Mouse (Mus musculus) embryonic facial prominence, embryonic 15.5 days (tissue): ENCODE measurements around the gene Ifit1bl2. TPM values are rescaled to one million over a fixed set of nuclear protein-coding genes. Genes with fewer than 3 reads are reported as not detected.
"Not testable (repeated sequence)": the region's sequence is repeated elsewhere in the genome, so short reads cannot be mapped to it uniquely, and the experiment has no call there.

ENCODE experiments used
- ATAC-seq: fragments of 200-750 bp; cut with Nextera tagmentation; 2 replicates; pipeline ENCODE4 v1.8.0; 2017; ENCODE audit warnings: low read depth, moderate TSS enrichment; ENCODE audit not compliant: insufficient number of reproducible peaks, low FRiP score, low TSS enrichment
- H3K27ac ChIP-seq: fragments of 300-500 bp; sonication (generic); replicated peaks from 2 replicates; pipeline ENCODE4 v1.5.1; 2015; ENCODE audit warnings: mild to moderate bottlenecking, inconsistent platforms
- H3K27me3 ChIP-seq: fragments of 300-500 bp; sonication (generic); 2 replicates; pipeline ENCODE4 v1.6.1; 2015; ENCODE audit warnings: inconsistent platforms
- H3K36me3 ChIP-seq: fragments of 300-500 bp; sonication (generic); 2 replicates; pipeline ENCODE4 v1.6.1; 2015; ENCODE audit warnings: mild to moderate bottlenecking, inconsistent platforms
- H3K4me1 ChIP-seq: fragments of 300-500 bp; sonication (generic); 2 replicates; pipeline ENCODE4 v1.6.1; 2015; ENCODE audit warnings: inconsistent platforms
- H3K4me2 ChIP-seq: fragments of 300-500 bp; sonication (generic); replicated peaks from 2 replicates; pipeline ENCODE4 v1.6.1; 2015; ENCODE audit warnings: mild to moderate bottlenecking, inconsistent platforms
- H3K4me3 ChIP-seq: fragments of 300-500 bp; sonication (generic); replicated peaks from 2 replicates; pipeline ENCODE4 v1.5.1; 2015; ENCODE audit warnings: mild to moderate bottlenecking, inconsistent platforms
- H3K9ac ChIP-seq: fragments of 300-500 bp; sonication (generic); 2 replicates; pipeline ENCODE4 v1.6.1; 2015; ENCODE audit warnings: inconsistent platforms
- H3K9me3 ChIP-seq: fragments of 300-500 bp; sonication (generic); replicated peaks from 2 replicates; pipeline ENCODE4 v1.6.1; 2016; ENCODE audit warnings: inconsistent platforms
- WGBS: fragments of 180-500 bp; shearing (Covaris S2); methylation state at CpG from one replicate; pipeline ENCODE4 v1.1.7; 2015; 5-methylcytosine and 5-hydroxymethylcytosine counted together
- polyA plus RNA-seq: library from polyadenylated mRNA; unstranded; fragments of >200 nt; fragmentation: Nextera tagmentation; extraction: Ambion mirVana; gene quantifications from 2 replicates; pipeline ENCODE4 v1.2.1, GENCODE M21; 2015

Gene Ifit1bl2
- polyA plus RNA-seq, 1 experiment from 2014 or later: 0.13 TPM

DNA sequence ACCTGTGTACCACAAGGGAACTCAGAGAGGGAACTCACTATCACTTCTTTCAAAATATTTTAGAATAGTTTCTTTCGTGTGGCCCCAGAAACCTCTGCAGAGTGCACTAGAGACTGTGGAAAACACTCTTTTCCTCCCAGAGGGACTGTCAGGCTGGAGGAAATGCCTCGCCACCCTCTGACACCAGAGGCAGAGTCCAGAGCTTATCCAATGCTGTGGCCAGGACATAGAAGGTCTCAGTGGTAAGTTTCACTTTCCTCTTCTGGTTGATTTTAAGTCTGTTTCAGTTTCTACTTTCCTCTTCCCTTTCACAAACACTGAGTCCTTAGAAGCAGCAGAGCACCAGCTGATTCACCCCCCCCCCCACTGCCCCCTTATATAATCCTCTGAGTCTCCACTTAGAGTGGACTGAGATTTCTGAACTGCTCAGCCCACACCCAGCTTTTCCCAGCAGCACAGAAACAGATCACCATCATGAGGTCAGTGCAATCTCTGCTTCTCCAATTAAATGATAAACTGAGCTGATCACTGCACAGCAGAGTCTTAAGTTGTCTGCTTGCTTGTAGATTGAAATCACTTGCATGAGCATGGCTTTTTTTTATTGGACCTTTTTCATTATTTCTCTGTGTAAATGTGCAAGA, 57.3 kb downstream of the Ifit1bl2 start, which contains the start of gene Ifit3:
TSS of gene Ifit3 (plus strand) at position 406 of the 641 bp plus-strand sequence.
- H3K27me3 ChIP-seq, H3K27ac ChIP-seq: not testable (repeated sequence)
- 29% methylated on average over 2 of the region's 2 CpGs for WGBS

DNA sequence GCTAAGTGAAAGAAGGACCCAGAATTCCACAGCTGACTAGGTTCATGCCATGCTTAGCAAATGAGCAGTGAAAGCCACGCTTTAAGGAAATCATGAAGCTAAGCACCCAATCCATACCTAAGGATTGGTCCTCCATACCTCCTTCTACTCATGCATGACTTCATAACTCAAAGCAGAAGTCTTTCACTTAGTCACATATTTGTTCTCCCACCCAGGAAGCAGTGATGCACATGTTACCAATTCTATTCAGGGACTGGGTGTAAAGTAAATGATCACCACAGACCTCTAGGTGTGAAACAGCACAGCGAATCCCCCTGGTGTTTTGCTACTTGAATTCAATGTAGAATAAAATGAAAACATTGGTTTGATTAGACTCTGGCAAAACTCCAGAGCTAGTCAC, 57.8 kb downstream of the Ifit1bl2 start:
- not testable (repeated sequence) for H3K4me1 ChIP-seq, ATAC-seq
- WGBS: 72% methylated on average over 2 of the region's 2 CpGs

More for the DNA sequence above, 57.3 kb downstream of the Ifit1bl2 start, which contains the start of gene Ifit3:
- H3K4me2 ChIP-seq, H3K36me3 ChIP-seq, H3K9me3 ChIP-seq, ATAC-seq, H3K9ac ChIP-seq, H3K4me3 ChIP-seq, H3K4me1 ChIP-seq: not testable (repeated sequence)

DNA sequence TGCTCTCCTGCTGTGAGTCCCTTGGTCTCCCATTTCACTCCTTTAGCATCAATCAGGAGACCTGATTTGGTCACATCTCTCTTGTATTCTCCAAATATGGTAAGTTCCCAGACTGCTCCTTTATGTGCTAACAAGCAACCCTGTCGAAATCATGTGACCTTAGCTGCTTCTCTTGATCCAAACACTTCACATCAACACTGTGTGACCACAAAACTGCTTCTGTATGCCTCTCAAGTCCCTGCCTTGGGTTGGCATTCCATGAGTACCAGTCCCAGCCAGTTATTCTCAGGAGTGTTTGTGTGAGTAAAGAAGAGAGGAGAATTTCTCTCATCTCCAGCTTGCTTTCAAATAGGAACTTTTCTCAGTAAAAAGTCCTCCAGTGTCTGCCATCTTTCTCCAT, 63.4 kb downstream of the Ifit1bl2 start:
- no peak overlapping the region for H3K4me3 ChIP-seq
- H3K36me3 ChIP-seq: 0 out of 2 replicates have a peak, but pooled peaks cover 6% of the 10 kb centered on the region
- H3K4me1 ChIP-seq: no peaks in the 10 kb centered on the region
- 60% methylated on average over 1 of the region's 1 CpGs for WGBS
- no peak overlapping the region for H3K4me2 ChIP-seq
- no peak for ATAC-seq
- no peaks in the 10 kb centered on the region for H3K9me3 ChIP-seq
- no peak overlapping the region for H3K27ac ChIP-seq
- no peaks in the 10 kb centered on the region for H3K27me3 ChIP-seq
- no peak overlapping the region for H3K9ac ChIP-seq

More for the DNA sequence above, 57.8 kb downstream of the Ifit1bl2 start:
- H3K4me2 ChIP-seq, H3K27ac ChIP-seq, H3K36me3 ChIP-seq, H3K27me3 ChIP-seq, H3K9me3 ChIP-seq, H3K4me3 ChIP-seq, H3K9ac ChIP-seq: not testable (repeated sequence)

DNA sequence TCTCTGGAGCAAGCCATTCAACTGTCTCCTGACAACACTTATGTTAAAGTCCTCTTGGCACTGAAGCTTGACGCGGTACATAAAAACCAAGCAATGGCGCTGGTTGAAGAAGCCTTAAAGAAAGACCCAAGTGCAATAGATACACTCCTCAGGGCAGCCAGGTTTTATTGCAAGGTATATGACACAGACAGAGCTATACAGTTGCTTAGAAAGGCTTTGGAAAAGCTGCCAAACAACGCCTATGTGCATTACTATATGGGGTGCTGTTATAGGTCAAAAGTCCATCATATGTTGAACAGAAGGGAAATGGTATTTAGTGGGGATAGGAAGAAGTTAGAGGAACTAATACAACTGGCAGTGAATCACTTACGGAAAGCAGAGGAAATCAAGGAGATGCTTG, 66.9 kb downstream of the Ifit1bl2 start:
- Histone ChIP-seq H3K4me3 (no peak overlapping the region), H3K4me1 (no peaks in the 10 kb centered on the region)

DNA sequence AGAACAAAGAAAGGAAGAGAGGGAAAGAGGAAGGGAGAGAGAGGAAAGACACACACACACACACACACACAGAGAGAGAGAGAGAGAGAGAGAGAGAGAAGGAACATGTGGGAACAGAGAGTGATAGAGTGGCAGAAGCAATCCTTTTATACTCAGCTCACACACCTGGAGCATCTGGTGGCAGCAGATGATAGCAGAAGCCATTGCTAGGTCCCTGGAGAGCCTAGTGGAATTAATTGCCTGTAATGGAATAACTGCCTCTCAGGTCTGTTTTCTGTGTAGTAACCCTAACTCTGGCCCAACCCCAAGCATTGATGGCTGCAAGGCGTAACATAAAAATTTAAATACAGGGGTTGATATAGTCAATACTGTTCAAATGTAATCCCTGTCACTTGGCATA, 69.5 kb downstream of the Ifit1bl2 start:
- Histone ChIP-seq H3K27ac (no peak overlapping the region), H3K4me2 (no peak overlapping the region), H3K9ac (no peak overlapping the region), H3K4me3 (no peak overlapping the region), H3K27me3 (no peaks in the 10 kb centered on the region), H3K9me3 (no peaks in the 10 kb centered on the region), H3K36me3 (0 out of 2 replicates have a peak, but pooled peaks cover 6% of the 10 kb centered on the region), H3K4me1 (no peaks in the 10 kb centered on the region)
- ATAC-seq: no peak; the same call in 1 of the 2 replicates
- 88% methylated on average over 1 of the region's 1 CpGs for WGBS

More for the DNA sequence above, 66.9 kb downstream of the Ifit1bl2 start:
- no peak overlapping the region for H3K27ac ChIP-seq
- H3K36me3 ChIP-seq: 0 out of 2 replicates have a peak, but pooled peaks cover 6% of the 10 kb centered on the region
- no peaks in the 10 kb centered on the region for H3K9me3 ChIP-seq
- H3K27me3 ChIP-seq: no peaks in the 10 kb centered on the region
- ATAC-seq: no peak
- H3K4me2 ChIP-seq: no peak overlapping the region
- 96% methylated on average over 5 of the region's 5 CpGs for WGBS
- H3K9ac ChIP-seq: no peak overlapping the region

DNA sequence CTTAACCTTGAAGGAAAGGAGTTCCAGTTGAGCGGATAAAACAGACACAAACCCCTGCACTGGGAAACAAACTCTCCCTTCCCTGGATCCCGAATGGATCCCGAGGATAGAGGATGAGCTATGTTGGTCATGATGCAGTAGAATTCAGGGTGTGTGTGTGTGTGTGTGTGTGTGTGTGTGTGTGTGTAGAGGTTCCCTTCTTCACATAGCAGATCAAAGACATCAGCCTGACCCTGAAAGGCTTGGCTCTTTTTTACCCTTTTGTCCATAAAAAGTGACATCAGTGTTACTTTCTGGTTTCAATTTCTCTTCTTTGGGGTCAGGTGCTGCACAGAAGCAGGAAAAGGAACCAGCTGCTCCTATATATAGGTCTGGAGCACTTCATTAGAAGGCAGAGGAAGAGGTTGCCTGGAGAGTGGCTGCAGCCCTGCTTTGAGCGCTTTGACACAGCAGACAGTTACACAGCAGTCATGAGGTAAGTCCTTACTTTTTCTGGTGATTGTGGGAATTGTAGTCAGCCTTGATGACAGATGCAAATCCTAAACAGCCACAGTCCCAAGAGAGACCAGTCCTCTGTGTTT, 70.6 kb downstream of the Ifit1bl2 start:
- 69% methylated on average over 4 of the region's 4 CpGs for WGBS

DNA sequence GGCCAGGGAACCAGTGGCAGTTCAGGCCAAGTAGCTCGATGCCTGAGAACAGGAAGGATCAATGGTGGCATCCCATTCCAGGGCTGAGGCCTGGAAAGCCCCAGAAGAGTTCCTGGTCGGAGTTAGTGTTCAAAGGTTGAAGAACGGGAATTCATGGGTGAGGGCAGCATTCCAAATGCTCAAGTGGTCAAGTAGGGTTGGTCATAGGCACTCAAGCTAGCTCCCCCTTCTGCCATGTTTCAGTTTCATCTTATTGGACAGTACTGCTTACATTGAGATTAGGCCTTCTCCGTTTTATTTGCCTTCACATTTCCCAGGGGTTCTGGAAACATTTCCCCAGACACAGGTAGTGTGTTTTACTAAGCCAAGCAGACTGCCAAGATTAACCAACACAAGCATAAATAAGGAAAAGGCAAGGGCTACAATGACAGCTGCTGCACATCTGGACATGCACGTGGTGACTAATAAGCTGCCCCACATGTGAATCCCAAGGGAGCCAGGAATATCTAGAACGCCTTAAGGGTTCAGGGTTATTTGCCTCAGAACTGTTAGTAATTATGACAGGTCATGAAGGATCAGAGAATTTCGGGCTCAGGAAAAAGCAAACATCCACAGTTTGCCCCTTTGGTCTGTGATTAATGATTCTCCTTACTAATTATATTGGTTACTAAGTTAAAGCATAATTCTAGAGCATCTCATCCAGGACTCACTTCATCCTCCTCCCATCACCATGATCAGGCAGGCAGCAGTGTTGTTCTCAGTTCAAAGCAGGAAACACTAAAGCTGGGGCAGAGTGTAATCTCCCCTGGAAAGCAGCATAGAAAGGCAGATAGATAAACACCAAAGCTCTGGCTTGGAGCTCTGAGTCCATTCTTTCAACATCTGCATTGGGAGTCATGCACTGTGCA, 71.3 kb downstream of the Ifit1bl2 start:
- H3K4me2 ChIP-seq: no peak overlapping the region
- 48% methylated on average over 7 of the region's 7 CpGs for WGBS
- no peaks in the 10 kb centered on the region for H3K27me3 ChIP-seq
- no peaks in the 10 kb centered on the region for H3K9me3 ChIP-seq
- H3K4me3 ChIP-seq: no peak overlapping the region
- ATAC-seq: no peak
- no peaks in the 10 kb centered on the region for H3K4me1 ChIP-seq
- H3K36me3 ChIP-seq: 0 out of 2 replicates have a peak, but pooled peaks cover 4% of the 10 kb centered on the region
- H3K9ac ChIP-seq: no peak overlapping the region
- H3K27ac ChIP-seq: no peak overlapping the region

More for the DNA sequence above, 70.6 kb downstream of the Ifit1bl2 start:
- Histone ChIP-seq H3K27me3 (no peaks in the 10 kb centered on the region), H3K27ac (no peak overlapping the region), H3K36me3 (0 out of 2 replicates have a peak, but pooled peaks cover 6% of the 10 kb centered on the region), H3K4me2 (no peak overlapping the region), H3K4me3 (no peak overlapping the region), H3K4me1 (no peaks in the 10 kb centered on the region), H3K9ac (no peak overlapping the region), H3K9me3 (no peaks in the 10 kb centered on the region)
- ATAC-seq: no peak

Other genes starting within 250 kb of the Ifit1bl2 start
- gene Ch25h, start 165.6 kb downstream of the Ifit1bl2 start, polyA plus RNA-seq: 11.2 and 13.6 TPM in 2 replicates
- gene Lipa, start 113.3 kb downstream of the Ifit1bl2 start, polyA plus RNA-seq: 43.1 and 44.0 TPM in 2 replicates
- 10.0 and 11.4 TPM in 2 replicates for gene Ifit2, start 90.0 kb downstream of the Ifit1bl2 start, polyA plus RNA-seq
- 1.8 and 2.1 TPM in 2 replicates for gene Ifit3, start 57.2 kb downstream of the Ifit1bl2 start, polyA plus RNA-seq
- gene Ifit1bl1, start 38.8 kb downstream of the Ifit1bl2 start, polyA plus RNA-seq: 0.95 and 1.3 TPM in 2 replicates
- gene Ifit3b, start 32.8 kb downstream of the Ifit1bl2 start, polyA plus RNA-seq: 0.52 and 0.58 TPM in 2 replicates
- gene Ifit1, start 128 bp upstream of the Ifit1bl2 start, polyA plus RNA-seq: 1.1 and 1.2 TPM in 2 replicates
- gene Slc16a12, start 106.5 kb upstream of the Ifit1bl2 start, polyA plus RNA-seq: 1.2 TPM in 2 replicates
- 7.5 and 7.7 TPM in 2 replicates for gene Pank1, start 238.7 kb upstream of the Ifit1bl2 start, polyA plus RNA-seq